Mouse (Mus musculus) neural tube, embryonic 11.5 days (tissue): ENCODE results near the gene Ccdc57. TPM values are rescaled to one million over a fixed set of nuclear protein-coding genes. Genes with fewer than 3 reads are reported as not detected.

Experiments used
- ATAC-seq: fragments of 200-750 bp; cut with Nextera tagmentation; 2 replicates; pipeline ENCODE4 v1.8.0; 2017; ENCODE audit warnings: moderate number of reproducible peaks, mild to moderate bottlenecking, moderate TSS enrichment, moderate library complexity; ENCODE audit not compliant: insufficient read depth, low FRiP score, low TSS enrichment
- DNase-seq: peaks from one replicate; pipeline ENCODE4 v3.0.0-alpha.2; 2015; ENCODE audit warnings: low spot score
- H3K27ac ChIP-seq: fragments of 300-500 bp; sonication (generic); 2 replicates; pipeline ENCODE4 v1.5.1; 2014; ENCODE audit warnings: low read depth, mild to moderate bottlenecking, low read length
- H3K27me3 ChIP-seq: fragments of 300-500 bp; sonication (generic); 2 replicates; pipeline ENCODE4 v1.6.1; 2014; ENCODE audit warnings: mild to moderate bottlenecking, low read length, mixed read lengths; ENCODE audit not compliant: control insufficient read depth, insufficient read depth
- H3K36me3 ChIP-seq: fragments of 300-500 bp; sonication (generic); 2 replicates; pipeline ENCODE4 v1.6.1; 2014; ENCODE audit warnings: mild to moderate bottlenecking, low read length, moderate library complexity, mixed read lengths; ENCODE audit not compliant: control insufficient read depth, insufficient read depth
- H3K4me1 ChIP-seq: fragments of 300-500 bp; sonication (generic); 2 replicates; pipeline ENCODE4 v1.6.1; 2014; ENCODE audit warnings: low read length, mixed read lengths; ENCODE audit not compliant: control insufficient read depth, insufficient read depth
- H3K4me2 ChIP-seq: fragments of 300-500 bp; sonication (generic); 2 replicates; pipeline ENCODE4 v1.6.1; 2014; ENCODE audit warnings: low read depth, mild to moderate bottlenecking, moderate library complexity
- H3K4me3 ChIP-seq: fragments of 300-500 bp; sonication (generic); 2 replicates; pipeline ENCODE4 v1.5.1; 2014; ENCODE audit warnings: low read depth, low read length
- H3K9ac ChIP-seq: fragments of 300-500 bp; sonication (generic); 2 replicates; pipeline ENCODE4 v1.6.1; 2014; ENCODE audit warnings: mild to moderate bottlenecking, low read length
- H3K9me3 ChIP-seq: fragments of 300-500 bp; sonication (generic); 2 replicates; pipeline ENCODE4 v1.6.1; 2016; ENCODE audit warnings: low read length; ENCODE audit not compliant: control insufficient read depth
- WGBS: fragments of 180-500 bp; shearing (Covaris S2); extraction: QIAGEN DNeasy Blood & Tissue Kit; methylation state at CpG from one replicate; pipeline ENCODE4 v1.1.7; 2014; 5-methylcytosine and 5-hydroxymethylcytosine counted together
- polyA plus RNA-seq: library from polyadenylated mRNA; unstranded; fragments of >200 nt; fragmentation: Nextera tagmentation; extraction: Ambion mirVana; gene quantifications from 2 replicates; pipeline ENCODE4 v1.2.1, GENCODE M21; 2014

The Ccdc57 gene
- polyA plus RNA-seq, 1 experiment from 2014 or later: 4.6 TPM

GRCm38 (mm10) chr11:120965587-120965986 lies 32.9 kb upstream of the Ccdc57 start:
- Histone ChIP-seq H3K4me3 (no peak overlapping the region), H3K4me2 (no peak overlapping the region), H3K4me1 (no peaks in the 10 kb centered on the region), H3K9me3 (no peaks in the 10 kb centered on the region), H3K27ac (no peak overlapping the region), H3K9ac (no peak overlapping the region), H3K36me3 (peaks cover 55% of the 10 kb centered on the region), H3K27me3 (no peaks in the 10 kb centered on the region)
- WGBS: 87% methylated on average over 4 of the region's 4 CpGs
- ATAC-seq (no peak), DNase-seq (no peak)

- 82% methylated on average over 10 of the region's 10 CpGs for WGBS
- DNase-seq: no peak
Observed at GRCm38 (mm10) chr11:120964195-120965157, 31.8 kb upstream of the Ccdc57 start.

GRCm38 (mm10) chr11:120962909-120963308 lies 30.2 kb upstream of the Ccdc57 start:
- Histone ChIP-seq H3K4me2 (no peak overlapping the region), H3K4me3 (no peak overlapping the region), H3K36me3 (peaks cover 47% of the 10 kb centered on the region), H3K27ac (no peak overlapping the region), H3K27me3 (no peaks in the 10 kb centered on the region), H3K9ac (no peak overlapping the region), H3K4me1 (no peaks in the 10 kb centered on the region), H3K9me3 (no peaks in the 10 kb centered on the region)
- 93% methylated on average over 7 of the region's 7 CpGs for WGBS
- DNase-seq (no peak), ATAC-seq (no peak)

More at GRCm38 (mm10) chr11:120964195-120965157, 31.8 kb upstream of the Ccdc57 start:
- H3K27ac ChIP-seq: no peak overlapping the region
- H3K27me3 ChIP-seq: no peaks in the 10 kb centered on the region
- no peak overlapping the region for H3K4me3 ChIP-seq
- ATAC-seq: no peak
- H3K36me3 ChIP-seq: peaks cover 49% of the 10 kb centered on the region
- no peak overlapping the region for H3K4me2 ChIP-seq
- no peaks in the 10 kb centered on the region for H3K9me3 ChIP-seq
- H3K9ac ChIP-seq: no peak overlapping the region
- no peaks in the 10 kb centered on the region for H3K4me1 ChIP-seq

GRCm38 (mm10) chr11:120962050-120962771 lies 29.5 kb upstream of the Ccdc57 start:
- no peaks in the 10 kb centered on the region for H3K4me1 ChIP-seq
- ATAC-seq: no peak
- no peak for DNase-seq
- H3K9ac ChIP-seq: no peak overlapping the region
- no peak overlapping the region for H3K4me3 ChIP-seq
- 96% methylated on average over 13 of the region's 13 CpGs for WGBS
- H3K27me3 ChIP-seq: no peaks in the 10 kb centered on the region
- no peaks in the 10 kb centered on the region for H3K9me3 ChIP-seq
- no peak overlapping the region for H3K4me2 ChIP-seq
- H3K27ac ChIP-seq: no peak overlapping the region
- peaks cover 43% of the 10 kb centered on the region for H3K36me3 ChIP-seq

GRCm38 (mm10) chr11:120961594-120961993 lies 28.9 kb upstream of the Ccdc57 start:
- H3K36me3 ChIP-seq: peaks cover 44% of the 10 kb centered on the region
- WGBS: 91% methylated on average over 7 of the region's 7 CpGs

GRCm38 (mm10) chr11:120960248-120960647 lies 27.6 kb upstream of the Ccdc57 start:
- Histone ChIP-seq H3K4me3 (no peak overlapping the region), H3K4me1 (no peaks in the 10 kb centered on the region), H3K36me3 (peaks cover 34% of the 10 kb centered on the region), H3K9me3 (no peaks in the 10 kb centered on the region), H3K27me3 (no peaks in the 10 kb centered on the region), H3K27ac (no peak overlapping the region), H3K9ac (no peak overlapping the region), H3K4me2 (no peak overlapping the region)
- ATAC-seq (no peak), DNase-seq (no peak)
- WGBS: 82% methylated on average over 1 of the region's 1 CpGs

More at GRCm38 (mm10) chr11:120961594-120961993, 28.9 kb upstream of the Ccdc57 start:
- H3K9ac ChIP-seq: no peak overlapping the region
- ATAC-seq (no peak), DNase-seq (no peak)
- no peaks in the 10 kb centered on the region for H3K27me3 ChIP-seq
- H3K4me3 ChIP-seq: no peak overlapping the region
- H3K27ac ChIP-seq: no peak overlapping the region
- no peaks in the 10 kb centered on the region for H3K4me1 ChIP-seq
- no peak overlapping the region for H3K4me2 ChIP-seq
- H3K9me3 ChIP-seq: no peaks in the 10 kb centered on the region

- Histone ChIP-seq H3K9me3 (no peaks in the 10 kb centered on the region), H3K4me1 (no peaks in the 10 kb centered on the region), H3K4me2 (no peak overlapping the region), H3K27me3 (no peaks in the 10 kb centered on the region), H3K36me3 (peaks cover 32% of the 10 kb centered on the region), H3K27ac (no peak overlapping the region), H3K4me3 (no peak overlapping the region), H3K9ac (no peak overlapping the region)
- ATAC-seq (no peak), DNase-seq (no peak)
- WGBS: 72% methylated on average over 3 of the region's 3 CpGs
Observed at GRCm38 (mm10) chr11:120959564-120959963, 26.9 kb upstream of the Ccdc57 start.

- no peak overlapping the region for H3K27ac ChIP-seq
- peaks cover 32% of the 10 kb centered on the region for H3K36me3 ChIP-seq
- ATAC-seq (no peak), DNase-seq (no peak)
- no peaks in the 10 kb centered on the region for H3K4me1 ChIP-seq
- no peak overlapping the region for H3K4me3 ChIP-seq
- H3K4me2 ChIP-seq: no peak overlapping the region
- no peaks in the 10 kb centered on the region for H3K27me3 ChIP-seq
- no peak overlapping the region for H3K9ac ChIP-seq
- 87% methylated on average over 18 of the region's 18 CpGs for WGBS
- H3K9me3 ChIP-seq: no peaks in the 10 kb centered on the region
Observed at GRCm38 (mm10) chr11:120959066-120959465, 26.4 kb upstream of the Ccdc57 start.
